Mouse (Mus musculus) embryonic stem cell, embryonic (primary cell): Measurements from ENCODE around the gene Foxa2.

Source experiments
- CTCF ChIA-PET, 4 experiments: fragments of 300-600 bp in 2 of 4; fragments of 350-600 bp in 2 of 4; sonication (Branson Sonifier 250); formaldehyde crosslinking; loops; one replicate each; lab custom pipeline; 2022; ENCODE audit warnings: inconsistent platforms in 2 of 4; lab: Charles Lee
- POLR2A ChIA-PET, 4 experiments: fragments of 300-600 bp in 2 of 4; fragments of 350-600 bp in 2 of 4; sonication (Branson Sonifier 250); formaldehyde crosslinking; loops; one replicate each; lab custom pipeline; 2022; ENCODE audit warnings: antibody characterized with exemption in 4 of 4, inconsistent platforms in 1 of 4; lab: Charles Lee

Gene Foxa2

GRCm38 (mm10) chr2:148024268-148024935, 22.4 kb downstream of the Foxa2 start:
- ChIA-PET POLR2A (no interaction called here), CTCF (interaction anchor here in 1 of 4 experiments (1.1 kb wide), 1 partner anchor 24 kb away, joined by 3 read pairs; no protein-coding TSS in a partner anchor)

DNA sequence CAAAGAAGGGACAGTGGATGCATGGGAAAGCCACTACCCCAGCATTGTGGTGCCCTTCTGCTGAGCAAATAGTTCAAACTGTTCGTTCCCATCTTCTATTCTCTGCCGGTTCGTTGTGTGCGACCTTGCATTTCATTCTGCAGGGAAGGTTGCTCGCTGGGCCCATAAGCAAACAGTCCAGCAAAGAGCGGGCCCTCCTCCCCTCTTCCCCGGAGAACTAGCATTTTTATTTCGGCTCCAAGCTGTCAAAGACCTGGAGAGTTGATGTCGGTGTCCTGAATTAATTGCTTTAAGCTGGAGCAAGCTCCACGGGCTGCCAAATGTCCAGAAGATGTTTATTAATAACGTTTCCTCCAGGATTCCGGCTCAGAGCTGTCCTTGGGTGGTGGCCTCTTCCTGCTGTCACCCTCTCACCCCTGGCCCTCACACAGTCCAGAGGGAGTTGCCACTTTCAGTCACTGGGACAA, 23.4 kb downstream of the Foxa2 start:
- ChIA-PET POLR2A (no interaction called here), CTCF (no interaction called here)

DNA sequence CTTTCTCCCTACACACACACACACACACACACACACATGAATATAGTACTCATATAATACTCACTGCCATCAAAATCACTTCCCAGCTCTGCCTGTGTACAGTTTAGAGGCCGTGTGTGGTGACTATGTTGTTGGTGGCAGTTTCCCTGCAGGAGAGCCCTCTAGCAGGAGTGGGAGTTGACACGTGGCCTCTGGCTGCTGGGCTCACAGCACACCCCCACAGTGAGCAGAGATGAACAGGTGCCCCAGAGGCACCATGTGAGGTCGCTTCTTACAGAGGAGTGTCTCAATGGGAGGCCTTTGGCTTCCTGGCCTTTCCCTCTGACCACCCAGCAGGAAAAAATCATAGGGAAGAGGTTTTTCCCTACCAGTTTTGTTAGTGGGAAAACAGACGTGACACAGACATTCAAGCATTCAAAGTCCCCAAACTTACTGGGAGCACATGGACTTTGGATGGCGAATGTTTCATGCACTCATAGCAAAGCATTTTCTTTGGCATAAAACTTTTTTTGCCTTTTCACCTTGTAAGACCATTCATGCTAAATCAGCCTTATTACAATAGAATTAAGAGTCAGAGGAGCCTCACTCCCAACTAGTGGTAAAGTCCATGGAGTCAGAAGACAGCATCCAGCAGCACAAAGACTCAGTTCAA, 24.7 kb downstream of the Foxa2 start:
- CTCF ChIA-PET: interaction anchor here in 1 of 4 experiments (0.6 kb wide), 1 partner anchor 13 kb away, joined by 3 read pairs; no protein-coding TSS in a partner anchor
- POLR2A ChIA-PET: no interaction called here

DNA sequence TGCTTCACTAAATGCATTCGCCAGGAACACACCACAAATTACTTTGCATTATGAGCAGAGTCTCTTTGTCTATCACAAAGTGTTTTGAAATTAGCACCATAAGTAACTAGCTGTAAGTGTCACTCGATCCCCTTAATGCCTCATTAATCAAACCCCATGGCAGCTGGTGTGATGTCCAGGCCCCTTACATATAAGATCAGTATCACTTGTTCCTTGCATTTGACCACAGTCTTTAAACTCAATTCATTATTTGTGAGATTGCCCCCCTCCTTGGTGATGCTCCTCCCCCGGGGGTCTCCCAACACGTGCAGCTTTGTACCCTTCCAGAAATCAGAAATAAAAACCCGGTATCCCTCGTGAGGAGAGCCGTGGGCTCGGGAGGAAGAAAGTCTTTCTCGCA, 25.8 kb downstream of the Foxa2 start:
- ChIA-PET CTCF (no interaction called here), POLR2A (no interaction called here)

- ChIA-PET CTCF (no interaction called here), POLR2A (no interaction called here)
These were observed 26.6 kb downstream of the Foxa2 start for GRCm38 (mm10) chr2:148020125-148020524.

DNA sequence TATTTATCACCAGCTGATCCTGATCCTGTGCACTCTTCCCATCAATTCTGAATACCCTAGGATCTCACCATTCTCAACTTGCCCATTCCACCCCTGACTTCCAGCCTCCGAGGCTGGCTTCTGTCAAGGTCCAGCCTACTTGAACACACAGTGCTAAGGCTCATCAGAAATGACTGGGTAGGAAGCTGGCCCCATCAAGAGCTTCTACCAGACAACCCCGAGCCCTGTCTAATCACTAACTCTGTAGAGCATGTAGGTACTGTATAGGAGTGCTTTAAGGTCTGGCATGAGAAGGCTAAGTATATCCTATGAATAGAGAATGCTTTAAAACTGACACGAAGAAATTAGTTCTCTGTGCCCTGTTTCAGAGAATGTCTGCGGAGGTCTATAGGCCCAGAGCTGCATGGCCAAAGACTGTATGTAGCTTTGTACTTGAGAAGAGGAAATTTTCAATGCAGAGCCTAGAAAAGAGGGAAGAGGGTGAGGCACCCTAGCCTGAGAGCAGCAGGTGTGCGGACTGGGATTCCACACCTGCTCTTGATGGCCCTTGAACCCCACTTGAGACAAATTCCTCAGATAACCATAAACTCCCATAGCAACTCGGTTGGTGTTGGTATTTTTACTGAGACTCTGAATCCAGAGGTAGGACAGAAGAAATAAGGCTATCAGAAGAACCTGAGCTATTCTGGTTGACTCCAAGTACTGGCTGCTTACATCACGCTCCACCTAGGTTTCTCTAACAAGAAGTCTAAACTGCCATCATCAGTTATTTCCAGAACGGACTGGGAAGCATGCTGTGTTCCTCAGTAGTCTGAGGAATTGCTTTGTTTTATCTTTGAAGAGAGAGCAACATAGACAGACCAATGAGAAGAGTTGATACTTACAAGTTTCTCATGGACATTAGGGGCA, 28.7 kb downstream of the Foxa2 start:
- ChIA-PET CTCF (interaction anchor here in 1 of 4 experiments (0.6 kb wide), 1 partner anchor 693 kb away, joined by 3 read pairs; no protein-coding TSS in a partner anchor), POLR2A (interaction anchor here in 1 of 4 experiments (0.6 kb wide), 1 partner anchor 9 kb away, joined by 3 read pairs; no protein-coding TSS in a partner anchor)

DNA sequence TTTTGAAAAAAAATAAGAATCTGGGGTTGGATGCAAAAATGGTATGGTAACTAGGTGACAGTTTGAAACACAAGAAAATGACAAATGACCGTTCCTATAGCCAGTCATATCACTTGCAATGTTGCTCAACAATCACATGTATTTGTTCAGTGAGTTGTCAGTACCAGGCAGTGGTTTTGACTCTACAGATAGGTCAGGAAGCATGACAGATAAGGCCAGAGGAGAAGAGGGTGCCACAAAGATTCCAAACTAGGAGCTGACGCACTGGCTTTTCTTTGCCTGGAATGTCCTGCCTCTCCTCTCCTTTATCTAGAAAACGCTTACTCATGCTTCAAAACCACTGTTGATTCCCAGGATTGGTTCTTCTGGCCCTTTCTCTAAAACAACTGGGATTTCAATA, 33.4 kb downstream of the Foxa2 start:
- ChIA-PET CTCF (no interaction called here), POLR2A (no interaction called here)

DNA sequence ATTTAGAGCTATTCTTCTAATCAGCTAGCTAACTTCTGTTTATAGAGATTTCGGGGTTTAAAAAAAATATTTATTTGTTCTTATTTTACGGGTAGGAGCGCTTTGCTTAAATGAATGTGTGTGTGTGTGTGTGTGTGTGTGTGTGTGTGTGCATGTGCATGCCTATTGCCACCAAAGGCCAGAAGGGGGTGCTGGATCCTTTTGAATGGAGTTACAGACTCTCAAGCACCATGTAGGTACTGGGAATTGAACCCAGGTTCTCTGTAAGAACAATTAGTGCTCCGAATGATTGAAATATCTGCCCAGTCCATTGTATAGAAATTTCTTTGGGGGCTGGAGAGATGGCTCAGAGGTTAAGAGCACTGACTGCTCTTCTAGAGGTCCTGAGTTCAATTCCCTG, 37.7 kb downstream of the Foxa2 start:
- ChIA-PET CTCF (no interaction called here), POLR2A (interaction anchor here in 1 of 4 experiments (0.7 kb wide), 1 partner anchor 9 kb away, joined by 3 read pairs; no protein-coding TSS in a partner anchor)

DNA sequence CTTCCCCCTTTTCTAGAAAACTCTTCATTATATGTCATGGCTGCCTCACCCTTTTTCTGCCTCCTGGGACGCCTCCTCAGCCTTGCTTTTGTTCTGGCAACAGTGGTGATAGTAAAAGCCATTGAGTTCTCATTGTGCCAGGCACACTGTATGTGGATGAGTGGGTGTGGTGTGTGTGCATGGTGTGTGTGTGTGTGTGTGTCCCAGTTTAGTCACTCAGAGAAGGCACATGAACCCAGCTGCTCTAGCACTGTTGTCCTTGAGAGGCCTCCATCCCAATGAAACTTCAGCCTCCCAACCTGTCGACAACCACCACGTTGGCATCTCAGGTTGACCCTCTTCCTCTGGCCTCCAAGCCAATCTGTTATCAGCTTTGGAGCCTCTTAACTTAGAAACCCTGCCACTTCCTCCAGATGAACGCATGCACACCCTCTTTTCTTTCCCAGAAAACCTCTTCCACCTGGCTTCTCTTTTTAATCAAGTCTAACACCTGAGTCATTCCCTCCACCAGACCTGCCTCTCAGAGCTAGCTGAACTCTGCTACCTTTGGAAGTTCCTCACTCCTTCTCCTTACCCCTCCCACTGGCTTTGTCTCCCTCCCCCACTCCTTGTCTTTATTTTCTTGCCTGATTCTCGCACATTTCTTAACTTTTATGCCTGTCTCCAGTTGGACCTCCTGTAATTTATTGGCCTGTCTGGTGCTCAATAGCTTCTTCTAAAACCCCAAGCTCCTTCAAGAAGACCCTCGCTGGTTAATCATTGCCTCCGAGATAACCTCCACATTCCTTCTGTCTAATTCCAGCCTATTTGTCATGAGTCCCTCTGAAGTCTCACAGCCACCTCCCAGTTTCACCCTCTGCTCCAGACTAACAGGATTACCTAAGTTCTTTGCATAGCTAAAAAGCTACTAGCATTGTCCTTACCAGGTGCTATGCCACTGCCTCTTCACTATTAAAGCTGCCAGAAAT, 41.9 kb downstream of the Foxa2 start:
- ChIA-PET CTCF (no interaction called here), POLR2A (interaction anchor here in 2 of 4 experiments (0.6 to 1.0 kb wide), 2 partner anchors 20 kb away, joined by 3 to 4 read pairs; no protein-coding TSS in a partner anchor)

- POLR2A ChIA-PET: no interaction called here
- CTCF ChIA-PET: no interaction called here
These were observed 43.3 kb downstream of the Foxa2 start for GRCm38 (mm10) chr2:148003511-148003910.

- ChIA-PET CTCF (no interaction called here), POLR2A (no interaction called here)
These were observed 48.4 kb downstream of the Foxa2 start for GRCm38 (mm10) chr2:147998206-147998966.

- ChIA-PET POLR2A (no interaction called here), CTCF (no interaction called here)
These were observed 50.0 kb downstream of the Foxa2 start for GRCm38 (mm10) chr2:147996781-147997180.

- CTCF ChIA-PET: no interaction called here
- POLR2A ChIA-PET: no interaction called here
These were observed 52.9 kb downstream of the Foxa2 start for GRCm38 (mm10) chr2:147993821-147994220.

- ChIA-PET CTCF (interaction anchor here in 2 of 4 experiments (0.6 kb wide), 2 partner anchors 241 to 661 kb away, joined by 3 to 5 read pairs; no protein-coding TSS in a partner anchor), POLR2A (no interaction called here)
These were observed 53.7 kb downstream of the Foxa2 start for GRCm38 (mm10) chr2:147992935-147993679.
